Mouse (Mus musculus) liver, adult (tissue): ENCODE data around the gene Rxra.

Experiments used
- GATA4 ChIP-seq: IDR thresholded peaks from 2 replicates; pipeline ENCODE4 v1.6.1; 2014; ENCODE audit warnings: mild to moderate bottlenecking, low read length; ENCODE audit not compliant: insufficient replicate concordance

Gene Rxra

DNA sequence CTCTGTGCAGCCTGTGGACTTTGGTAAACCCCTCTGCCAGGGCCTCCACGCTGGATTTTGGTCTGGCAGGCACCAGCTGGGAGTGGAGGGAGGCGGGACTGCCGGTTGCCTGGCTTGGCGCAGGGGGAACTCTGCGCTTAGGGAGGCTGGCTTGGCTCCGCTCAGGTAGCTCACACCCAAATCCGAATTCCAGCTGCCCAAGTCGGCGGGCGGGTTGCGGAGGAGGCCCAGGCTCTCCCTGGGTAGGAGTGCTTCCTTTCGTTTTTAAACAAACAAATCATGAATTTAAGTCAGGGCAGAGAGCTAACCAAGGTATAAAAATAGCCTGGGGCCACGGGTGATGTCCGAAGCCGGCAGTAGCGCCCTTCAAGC, at the start of gene Rxra:
TSS of gene Rxra (plus strand) at position 335 of the 372 bp plus-strand sequence.
- TF ChIP-seq GATA4: no peak

DNA sequence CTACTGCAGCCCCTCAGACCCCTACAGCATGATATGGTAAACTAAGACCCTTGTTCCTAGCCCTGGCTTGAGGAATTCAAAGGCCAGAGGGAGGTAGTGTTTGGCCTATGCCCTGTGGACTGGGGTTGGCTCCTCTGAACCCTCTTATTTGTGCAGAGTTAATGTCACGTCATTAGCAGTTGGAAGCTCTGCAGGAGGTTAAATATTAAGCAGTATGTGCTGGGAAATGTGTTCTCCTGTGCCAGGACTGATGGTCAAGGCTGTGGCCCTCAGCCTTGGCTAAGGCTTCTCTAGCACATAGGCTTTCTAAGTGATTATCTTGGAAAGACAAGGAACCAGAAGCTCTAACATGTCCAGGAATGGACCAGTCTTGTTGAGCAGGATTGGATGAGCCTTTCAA, 49.6 kb upstream of the Rxra start:
- TF ChIP-seq GATA4: no peak

DNA sequence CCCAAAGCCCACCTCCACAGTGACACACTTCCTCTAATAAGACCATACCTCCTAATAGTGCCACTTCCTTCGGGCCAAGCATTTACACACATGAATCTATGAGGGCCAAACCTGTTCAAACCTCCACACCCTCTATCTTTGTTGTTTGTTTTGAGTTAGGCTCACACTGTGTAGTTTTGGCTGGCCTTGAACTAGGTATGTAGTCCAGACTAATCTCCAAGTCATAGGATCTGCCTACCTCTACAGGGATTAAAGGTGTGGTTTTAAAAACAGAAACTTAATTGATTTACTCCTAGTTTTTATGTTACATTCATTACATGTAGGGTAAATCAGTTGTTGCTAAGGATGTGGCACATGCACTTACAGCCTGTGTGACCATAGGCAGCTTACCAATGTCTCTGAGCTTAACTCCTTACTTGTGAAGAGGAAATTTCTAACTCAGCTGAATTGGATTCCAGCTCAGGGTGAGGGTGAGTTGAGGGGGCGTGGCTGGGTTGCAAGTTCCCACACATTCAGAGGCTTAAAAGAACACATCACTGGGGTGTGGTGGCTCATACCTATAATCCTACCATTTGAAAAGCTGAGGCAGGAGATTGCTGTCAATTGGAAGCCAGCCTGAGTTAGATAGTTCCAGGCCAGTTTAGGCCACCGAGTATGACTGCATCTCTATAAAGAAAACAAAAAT, 45.5 kb upstream of the Rxra start:
- no peak for TF ChIP-seq GATA4

DNA sequence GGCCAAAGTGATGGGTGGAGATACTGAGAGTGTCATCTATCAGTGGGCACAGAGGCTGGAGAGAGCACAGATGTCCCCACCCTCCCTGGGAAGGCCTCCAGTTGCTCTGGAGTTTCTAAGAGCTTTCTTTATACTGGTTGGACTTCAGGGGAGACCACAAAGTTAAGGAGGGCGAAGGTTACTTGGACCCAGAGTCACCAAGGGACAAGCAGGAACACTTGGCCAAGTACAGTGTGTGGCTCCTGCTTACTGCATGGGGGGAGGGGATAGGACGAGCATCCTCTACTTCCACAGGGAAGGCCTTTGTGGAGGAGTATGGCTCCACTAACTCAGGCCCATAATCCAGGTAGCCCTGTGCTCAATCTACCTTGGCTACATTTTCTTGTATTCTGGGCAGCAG, 42.8 kb upstream of the Rxra start:
- TF ChIP-seq GATA4: no peak

DNA sequence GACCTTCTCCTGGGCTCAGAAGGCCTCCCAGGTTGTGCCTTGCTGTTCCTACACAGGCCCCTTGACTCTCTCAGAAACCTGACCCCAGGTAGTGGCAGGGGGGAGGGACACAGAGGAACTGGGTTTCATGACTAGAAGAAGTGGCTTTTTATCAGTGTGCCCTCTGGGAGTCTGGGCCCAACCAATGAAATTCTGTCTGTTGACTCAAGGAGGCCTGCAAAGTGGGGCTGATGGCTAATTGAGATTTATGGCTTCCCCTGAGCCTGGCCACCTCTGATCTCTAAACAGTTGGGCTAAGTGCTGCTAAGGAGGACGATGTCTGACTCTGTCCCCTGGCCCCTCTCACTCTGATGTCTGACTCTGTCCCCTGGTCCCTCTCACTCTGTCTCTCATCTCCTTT, 42.2 kb upstream of the Rxra start:
- no peak for TF ChIP-seq GATA4

DNA sequence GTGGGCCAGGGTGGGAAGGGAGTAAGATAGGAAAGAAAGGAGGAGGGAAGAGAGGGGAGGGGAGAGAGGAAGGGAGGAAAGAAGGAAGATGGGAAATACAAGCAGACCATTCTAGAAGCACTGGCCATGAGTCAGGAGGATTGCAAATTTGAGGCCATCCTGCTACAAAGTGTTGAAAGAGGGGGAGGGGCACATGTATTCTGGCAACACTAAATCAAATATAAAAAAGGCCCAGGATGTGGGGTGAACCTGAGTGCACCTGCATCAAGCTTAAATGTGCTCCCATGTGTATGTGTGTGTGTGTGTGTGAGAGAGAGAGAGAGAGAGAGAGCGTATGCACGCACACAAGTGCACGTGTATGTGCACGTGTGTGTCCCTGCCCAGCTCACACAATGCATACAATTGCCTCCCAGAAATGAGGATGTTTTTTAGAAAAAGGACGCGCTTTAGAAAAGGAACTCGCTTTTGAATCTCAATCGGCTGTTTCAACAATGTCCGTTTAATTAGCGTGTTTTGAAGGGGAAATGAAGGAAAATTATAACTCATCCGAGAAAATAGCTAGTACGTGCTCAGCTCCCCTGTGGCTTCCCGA, 41.0 kb upstream of the Rxra start:
- TF ChIP-seq GATA4: no peak

DNA sequence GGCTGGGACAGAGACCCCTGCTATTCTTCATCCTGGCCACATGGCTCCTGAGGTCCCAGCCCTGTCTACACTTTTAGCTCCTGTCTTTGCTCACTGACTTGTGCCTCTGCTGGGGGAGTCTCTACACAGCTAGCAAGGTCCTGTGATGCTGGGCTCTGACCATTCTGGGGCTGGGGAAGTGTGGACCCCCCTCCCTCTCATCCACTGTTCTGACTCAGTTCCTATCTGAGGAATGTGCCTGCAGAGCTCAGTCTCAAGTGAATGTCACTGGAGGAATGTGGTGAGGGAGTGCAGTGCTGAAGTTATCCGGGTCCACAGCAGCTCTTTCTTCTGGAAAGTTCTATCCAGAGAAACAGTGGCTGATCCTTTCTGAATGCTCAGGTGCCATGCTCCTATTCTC, 39.4 kb upstream of the Rxra start:
- no peak for TF ChIP-seq GATA4

DNA sequence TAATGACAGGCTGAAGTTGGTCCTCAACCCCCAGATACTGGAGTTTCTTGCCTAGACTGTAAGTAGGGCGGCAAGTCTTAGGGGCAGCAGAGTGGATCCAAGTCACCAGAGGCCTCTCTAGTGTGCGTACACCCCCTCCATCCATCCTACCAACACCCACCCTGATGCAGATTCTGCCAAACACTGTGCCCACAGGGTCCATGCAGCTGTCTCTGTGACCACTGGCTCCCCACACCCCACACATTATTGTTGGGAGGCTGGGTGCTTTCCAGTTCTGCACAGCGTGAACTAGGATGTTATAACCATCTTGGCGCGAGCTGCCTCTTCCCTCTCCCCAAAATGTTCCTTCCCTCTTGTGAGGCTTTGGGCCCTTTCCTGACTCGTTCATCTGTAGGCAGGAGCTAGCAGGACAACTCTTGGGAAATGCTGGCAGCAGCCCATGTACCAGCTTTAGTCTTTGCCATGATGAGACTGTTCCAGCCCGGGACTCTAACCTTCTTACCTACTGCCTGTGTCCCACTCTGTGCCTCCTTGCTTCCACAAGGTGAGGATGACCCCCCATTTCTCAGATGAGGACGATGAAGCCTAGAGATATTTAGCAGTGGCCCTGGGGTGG, 38.9 kb upstream of the Rxra start:
- no peak for TF ChIP-seq GATA4

DNA sequence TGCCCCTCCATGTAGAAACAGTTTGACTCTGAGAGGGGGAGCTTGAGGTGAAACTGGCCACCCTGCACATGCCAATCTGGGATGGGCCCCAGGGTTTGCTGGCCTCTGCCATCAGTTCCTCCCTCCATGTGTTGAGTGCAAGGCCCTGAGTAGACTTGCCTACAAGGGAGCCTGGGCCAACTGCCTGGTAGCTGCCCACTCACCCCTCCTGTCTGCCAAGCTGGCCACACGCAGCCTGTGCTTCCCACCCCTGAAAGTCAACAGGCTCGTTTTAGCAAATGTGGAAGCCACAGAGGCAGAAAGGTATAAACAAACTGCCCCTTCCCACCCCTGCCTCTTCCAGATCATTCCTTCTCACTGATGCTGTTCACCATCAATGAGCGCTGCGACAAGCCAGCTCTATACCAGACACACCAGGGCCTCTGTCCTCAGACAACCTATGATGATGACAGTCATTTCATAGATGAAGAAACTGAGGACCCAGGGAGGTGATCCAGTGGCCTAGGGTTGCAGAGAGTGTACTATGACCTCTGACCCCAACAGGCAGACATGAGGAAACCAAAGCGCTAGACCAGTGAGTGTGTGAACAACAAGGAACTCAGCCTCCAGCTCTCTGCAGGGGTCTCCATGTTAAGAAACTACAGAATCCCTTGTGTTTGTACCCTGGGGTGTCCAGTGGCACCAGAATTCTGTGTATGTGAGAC, 36.5 kb upstream of the Rxra start:
- no peak for TF ChIP-seq GATA4

DNA sequence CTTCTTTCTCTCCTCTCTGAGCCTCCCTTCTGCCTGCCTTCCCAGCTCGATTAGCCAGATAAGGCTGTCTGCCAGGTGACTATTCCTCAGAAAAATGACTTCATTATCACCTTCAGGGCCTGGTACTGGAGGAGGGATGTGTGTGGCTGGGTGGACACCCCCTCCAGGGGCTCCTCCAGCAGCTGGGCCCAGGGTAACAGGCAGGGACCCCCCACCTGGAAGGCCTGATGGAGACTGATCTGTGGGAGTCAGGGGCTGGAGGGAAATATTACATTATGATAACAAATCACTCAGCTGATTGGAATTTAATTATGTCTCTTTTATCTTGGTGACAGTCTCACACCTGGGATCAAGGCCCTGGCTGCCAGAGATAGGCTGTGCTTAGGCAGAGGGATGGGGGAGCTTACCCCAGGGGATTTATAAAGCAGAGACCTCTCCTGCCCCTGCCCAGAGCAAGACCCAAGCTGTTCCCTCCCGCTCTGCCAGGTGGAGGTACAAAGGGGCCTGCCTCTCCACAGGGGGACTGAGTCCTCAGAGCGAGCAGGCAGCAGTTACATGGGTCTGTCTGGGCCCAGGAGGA, 35.2 kb upstream of the Rxra start:
- no peak for TF ChIP-seq GATA4

DNA sequence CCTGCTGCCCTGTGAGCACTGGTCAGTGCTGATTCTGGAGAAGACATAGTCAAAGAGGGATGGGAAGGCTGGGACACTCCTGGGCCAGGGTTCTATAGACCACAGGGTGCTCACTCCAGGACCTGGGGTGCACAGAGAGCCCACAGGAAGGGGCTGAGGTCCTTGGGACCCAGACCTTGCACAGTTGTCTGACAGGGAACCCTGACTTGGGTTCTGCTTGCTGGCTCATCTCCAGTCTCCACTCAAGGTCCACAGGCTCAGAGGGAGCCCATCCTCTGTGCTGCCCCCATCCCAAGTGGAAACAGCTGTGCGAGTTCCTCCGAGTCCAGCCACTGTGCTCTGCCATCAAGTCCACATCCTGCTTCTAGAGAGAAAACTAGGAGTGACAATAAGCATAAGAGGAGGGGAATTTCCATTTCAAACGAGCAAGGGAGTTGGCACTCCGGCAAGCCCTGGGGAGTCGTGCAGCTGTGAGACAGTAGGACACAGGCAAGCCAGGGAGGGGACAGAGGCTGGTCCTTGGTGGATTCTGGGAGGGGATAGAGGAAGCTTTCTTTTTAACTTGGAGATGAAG, 31.6 kb upstream of the Rxra start:
- no peak for TF ChIP-seq GATA4

DNA sequence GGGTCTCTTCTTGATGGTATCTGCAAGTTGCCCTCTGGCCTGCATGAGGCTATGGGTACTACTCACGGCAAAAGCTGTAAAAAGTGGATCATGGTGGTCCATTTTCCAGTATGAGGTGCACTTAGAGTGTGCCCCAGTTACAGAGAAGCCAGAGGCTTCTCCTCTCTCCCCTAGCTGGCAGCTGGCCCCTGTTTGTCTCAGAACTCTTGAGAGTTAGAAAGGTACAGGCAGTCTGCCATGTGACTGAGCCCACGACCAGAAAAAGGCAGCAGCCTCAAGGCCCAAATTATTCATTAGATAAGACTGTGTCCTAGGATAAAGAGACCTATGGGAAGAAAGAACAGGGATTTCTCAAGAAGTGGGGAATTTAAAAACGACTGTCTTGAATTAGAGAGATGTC, 30.8 kb upstream of the Rxra start:
- TF ChIP-seq GATA4: no peak

DNA sequence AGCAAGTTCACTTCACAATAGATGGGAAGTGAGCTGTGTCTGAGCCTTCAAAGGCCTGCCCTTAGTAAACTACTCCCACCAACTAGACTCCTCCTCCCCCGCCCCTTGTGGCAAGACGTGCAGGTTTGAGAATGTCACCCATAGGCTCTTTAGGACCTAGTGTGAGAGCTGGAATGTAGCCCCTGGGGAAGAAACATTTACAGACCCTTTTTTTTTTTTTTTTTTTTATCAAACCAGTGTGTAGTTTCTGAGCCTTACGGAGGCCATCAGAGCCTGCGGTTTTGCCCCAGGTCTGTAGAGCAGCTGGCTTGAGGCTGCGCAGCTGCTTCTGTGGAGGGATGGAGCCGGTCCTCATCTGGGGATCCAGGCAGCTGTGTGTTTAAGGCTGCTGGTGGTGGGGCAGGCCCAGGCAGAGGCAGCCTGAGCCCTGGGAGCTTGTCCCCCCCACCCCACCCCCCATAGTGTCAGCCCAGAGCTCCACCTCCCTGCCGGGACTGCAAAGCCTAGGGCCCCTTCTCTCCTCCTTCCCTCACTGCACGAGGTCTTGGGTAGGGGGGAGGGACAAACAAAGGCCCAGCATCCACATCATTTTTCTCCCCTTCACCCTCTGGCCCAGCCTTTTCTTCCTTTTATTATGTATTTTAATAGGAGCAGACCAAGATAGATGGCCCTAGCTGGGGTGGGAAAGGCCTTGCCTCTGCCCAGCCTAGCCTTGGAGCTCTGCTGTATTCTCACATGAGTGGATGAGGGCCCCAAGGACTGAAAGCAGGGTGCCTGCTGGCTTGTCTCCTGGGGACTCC, 26.2 kb upstream of the Rxra start:
- no peak for TF ChIP-seq GATA4

DNA sequence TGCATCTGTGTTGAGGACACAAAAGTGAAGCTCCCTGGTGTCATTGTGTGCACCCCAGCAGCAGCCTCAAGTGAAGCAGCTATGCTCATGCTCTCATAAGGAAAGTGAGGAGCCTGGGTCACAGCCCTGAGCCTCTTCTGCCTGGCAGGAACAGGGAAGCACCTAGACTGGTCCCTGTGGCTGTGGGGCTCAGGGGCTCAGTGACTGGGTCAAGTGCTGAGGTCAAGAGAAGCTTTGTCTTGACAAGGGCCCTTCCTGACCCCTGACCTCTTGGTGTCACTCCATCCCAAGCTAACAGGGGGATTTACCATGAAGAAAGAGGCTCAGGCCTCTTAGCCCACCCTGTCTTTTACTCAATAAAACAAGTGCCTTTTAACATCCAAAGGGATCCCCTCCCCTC, 25.2 kb upstream of the Rxra start:
- no peak for TF ChIP-seq GATA4
